32 mouse cellular contexts compared by ENCODE assay signal in the genomic region with DNA sequence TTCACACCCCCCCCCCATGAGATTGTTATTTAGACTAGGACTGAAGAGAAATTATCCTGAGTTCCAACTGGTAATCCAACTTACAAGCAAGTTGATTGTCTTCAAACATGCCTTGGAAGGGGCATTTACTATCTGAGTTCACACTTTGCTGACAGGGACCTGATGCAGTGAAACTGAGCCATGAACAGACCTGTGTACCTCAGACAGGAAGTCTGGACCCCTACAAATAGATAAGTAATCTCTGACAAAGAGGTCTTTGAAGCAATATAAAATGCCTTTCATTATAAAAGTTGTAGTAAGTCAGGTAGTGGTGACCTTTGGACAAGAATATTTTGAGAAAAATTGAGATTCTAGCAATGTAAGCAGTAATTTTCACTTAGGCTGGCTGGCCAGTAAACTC. TPM values are rescaled to one million over a fixed set of nuclear protein-coding genes. Genes with fewer than 3 reads are reported as not detected.
"Had no signal": no experiment of that assay in that cellular context is flagged by ENCODE, and none has a peak within 500 bp of the region (broad histone marks: within the 10 kb centered on the region; RNA-seq: fewer than 3 reads in every experiment).

No protein-coding gene starts in this region.

- H3K27ac ChIP-seq: heart, embryonic 13.5 days; heart, embryonic 15.5 days; hindbrain, embryonic 10.5 days; hindbrain, embryonic 12.5 days; hindbrain, embryonic 13.5 days; hindbrain, embryonic 14.5 days; hindbrain, embryonic 15.5 days; hindbrain, postnatal 0 days; intestine, embryonic 15.5 days; kidney, embryonic 15.5 days; kidney, postnatal 0 days; layer of hippocampus, adult 2 months; left cerebral cortex, adult 2 months had no signal

- H3K27me3 ChIP-seq: heart, embryonic 12.5 days; heart, embryonic 13.5 days; heart, embryonic 15.5 days; hindbrain, embryonic 12.5 days; hindbrain, embryonic 13.5 days; hindbrain, embryonic 15.5 days; intestine, embryonic 15.5 days; kidney, embryonic 15.5 days had no signal

- H3K4me1 ChIP-seq: heart, embryonic 12.5 days; heart, embryonic 13.5 days; heart, embryonic 15.5 days; hindbrain, embryonic 10.5 days; hindbrain, embryonic 12.5 days; hindbrain, embryonic 13.5 days; hindbrain, embryonic 15.5 days; intestine, embryonic 15.5 days; kidney, embryonic 15.5 days had no signal

- H3K4me3 ChIP-seq: heart, embryonic 12.5 days; heart, embryonic 13.5 days; heart, embryonic 15.5 days; hindbrain, embryonic 10.5 days; hindbrain, embryonic 12.5 days; hindbrain, embryonic 13.5 days; hindbrain, embryonic 15.5 days; intestine, embryonic 15.5 days; kidney, embryonic 15.5 days; layer of hippocampus, adult 2 months; left cerebral cortex, adult 2 months had no signal

- DNase-seq: heart, postnatal 10 days; heart, postnatal 14 days; heart, postnatal 36 days; heart, postnatal 4 days; kidney, adult 11 months; kidney, adult 18-20 months; kidney, adult 2 months; kidney, adult 8-10 months; kidney, adult 9 months; kidney, postnatal 10 days; kidney, postnatal 14 days; kidney, postnatal 25 days; kidney, postnatal 36 days; kidney, postnatal 4 days; layer of hippocampus, adult 9-11 months; layer of hippocampus, postnatal 36 days had no signal

- H3K9ac ChIP-seq: heart, embryonic 12.5 days; heart, embryonic 13.5 days; heart, embryonic 15.5 days; hindbrain, embryonic 12.5 days; hindbrain, embryonic 13.5 days; hindbrain, embryonic 14.5 days; hindbrain, embryonic 15.5 days; intestine, embryonic 15.5 days; kidney, embryonic 15.5 days had no signal

- H3K9me3 ChIP-seq: heart, embryonic 12.5 days; heart, embryonic 13.5 days; heart, embryonic 15.5 days; hindbrain, embryonic 10.5 days; hindbrain, embryonic 12.5 days; hindbrain, embryonic 13.5 days; hindbrain, embryonic 15.5 days; intestine, embryonic 15.5 days; kidney, embryonic 15.5 days had no signal

- H3K36me3 ChIP-seq: heart, embryonic 15.5 days; hindbrain, embryonic 15.5 days; intestine, embryonic 15.5 days had no signal

RNA-seq across cellular contexts. Expression of a gene that starts 20.8 kb away (rescaled TPM):
- total RNA-seq: hematopoietic stem cell, adult 5-6 weeks had no signal
- polyA plus RNA-seq: intestine, postnatal 0 days had no signal
